Mouse (Mus musculus): ENCODE results near the gene Kcnb1.

GRCm38 (mm10) chr2:167061381-167062034 lies 128.4 kb downstream of the Kcnb1 start:
- TF ChIP-seq CTCF (IDR thresholded peaks at IDR 0.05; ENCODE audit: low read depth) (no peak), EP300 (IDR thresholded peaks at IDR 0.05; ENCODE audit: low read depth) (no peak)
